Mouse (Mus musculus) urinary bladder, postnatal 36 days (tissue): Measurements from ENCODE around the gene Eng.

Source experiments
- DNase-seq, 2 experiments: peaks; one replicate each; pipeline ENCODE4 v3.0.0; 2022; ENCODE audit warnings: low spot score in 2 of 2, mixed read lengths in 1 of 2

Gene Eng

GRCm38 (mm10) chr2:32646379-32647056, at the start of gene Eng:
Gene Eng, plus strand, starts transcription at chr2:32646595.
- peak; percentile 42 to 62 for DNase-seq

GRCm38 (mm10) chr2:32596725-32597124, 49.7 kb upstream of the Eng start:
- no peak for DNase-seq

DNA sequence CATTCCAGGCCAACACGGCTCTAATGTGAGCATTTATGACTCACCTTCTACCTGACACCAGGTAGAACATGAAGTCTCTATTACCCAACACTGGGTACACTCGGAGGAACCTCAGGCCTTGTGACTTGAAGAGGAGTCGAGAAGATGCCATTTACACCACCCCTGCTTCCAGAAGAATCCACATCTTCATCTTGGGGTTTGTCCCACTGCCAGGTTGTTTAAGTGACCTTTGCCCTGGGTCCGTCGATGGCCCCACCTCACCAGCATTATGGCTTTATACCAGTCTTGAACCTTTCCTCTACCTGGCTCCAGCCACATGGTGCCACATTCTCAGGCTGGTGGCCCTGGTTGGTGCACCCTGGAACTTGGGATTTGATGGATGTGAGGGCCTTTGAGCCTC, 49.1 kb upstream of the Eng start:
- no peak for DNase-seq

DNA sequence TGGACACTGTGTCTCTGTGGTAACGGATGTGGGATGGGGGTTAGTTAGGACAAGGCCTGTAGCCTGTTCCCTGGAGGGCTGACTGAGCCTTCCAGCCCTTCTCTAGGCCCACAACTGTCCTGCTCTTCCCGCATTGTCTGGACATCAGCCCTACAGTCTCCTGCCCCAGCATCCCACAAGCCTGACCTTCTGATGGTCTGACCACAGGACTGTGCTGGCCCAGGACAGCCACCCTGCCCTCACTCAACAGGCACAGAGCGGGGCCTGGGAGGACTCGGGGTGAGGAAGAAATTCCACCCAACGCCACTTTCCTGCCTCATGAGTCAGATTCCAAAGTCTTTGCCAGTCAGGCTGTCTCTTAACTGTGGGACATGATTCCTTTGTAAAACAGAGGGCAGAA, 48.7 kb upstream of the Eng start:
- DNase-seq: no peak

DNA sequence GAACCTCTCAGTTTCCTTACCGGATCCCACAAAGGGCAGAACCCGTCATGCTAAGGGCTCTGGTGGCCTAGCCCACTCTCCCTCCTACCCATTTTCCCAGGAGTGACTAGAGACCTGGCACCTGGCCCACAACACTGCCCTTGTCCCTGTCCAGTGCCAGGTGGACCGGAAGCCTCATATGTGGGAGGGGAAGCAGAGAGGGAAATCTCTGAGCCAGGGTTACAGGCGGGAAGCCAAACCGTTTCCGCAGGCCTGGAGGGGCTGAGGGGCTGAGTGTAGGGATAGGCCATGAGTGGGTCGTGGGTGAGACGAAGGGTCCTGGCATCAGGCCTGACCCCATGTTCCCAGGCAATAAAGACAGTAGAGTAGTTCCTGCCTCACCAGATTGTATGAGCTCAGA, 47.9 kb upstream of the Eng start:
- no peak for DNase-seq

- DNase-seq: no peak
Measured at GRCm38 (mm10) chr2:32599409-32599808, 47.0 kb upstream of the Eng start, which contains the start of gene St6galnac6. Gene St6galnac6, plus strand, starts transcription at chr2:32599709.

GRCm38 (mm10) chr2:32601417-32602065, 44.9 kb upstream of the Eng start:
- peak in 1 of 2 experiments; percentile 40 for DNase-seq

DNA sequence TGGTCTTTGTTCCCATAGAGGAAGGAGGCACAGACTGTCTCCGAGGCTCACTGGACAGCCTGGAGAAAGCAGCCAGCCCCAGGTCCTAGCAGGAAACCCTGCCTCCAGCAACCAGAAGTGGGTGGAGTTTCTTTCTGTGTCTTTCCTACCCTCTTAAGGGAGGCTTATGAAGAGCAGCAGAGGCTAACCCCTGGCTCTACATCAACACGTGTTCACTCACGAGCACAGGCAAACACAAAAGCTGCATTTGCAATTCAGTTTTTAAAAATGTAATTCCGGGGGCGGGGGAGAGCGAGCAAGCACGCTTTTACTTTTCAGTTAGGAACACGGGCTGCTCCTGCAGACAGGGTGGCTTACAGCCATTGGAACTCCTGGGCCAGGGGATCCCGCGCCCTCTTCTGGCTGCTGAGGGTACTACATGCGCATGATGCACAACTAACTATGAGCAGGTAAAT, 43.8 kb upstream of the Eng start:
- peak; percentile 89 for DNase-seq

DNA sequence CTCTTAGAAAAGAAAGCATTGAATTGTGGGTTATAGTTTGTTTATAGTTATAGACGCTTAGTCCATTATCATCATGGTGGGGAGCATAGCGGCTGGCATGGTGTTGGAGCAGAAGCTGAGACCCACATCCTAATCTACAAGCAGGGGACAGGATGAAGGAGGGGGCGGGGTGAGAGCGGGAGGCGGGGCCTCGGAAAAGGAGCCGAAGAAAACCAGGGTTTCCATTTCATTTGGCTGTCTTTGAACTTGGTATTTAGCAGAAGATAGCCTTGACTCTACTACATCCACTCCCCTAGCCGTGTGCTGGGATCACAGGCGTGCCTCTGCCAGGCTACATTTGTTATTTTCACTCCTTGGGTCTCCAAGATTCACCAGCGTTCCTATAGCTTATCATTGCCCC, 41.8 kb upstream of the Eng start:
- no peak for DNase-seq

GRCm38 (mm10) chr2:32606161-32607142, 39.9 kb upstream of the Eng start:
- peak; percentile 78 to 81 for DNase-seq

DNA sequence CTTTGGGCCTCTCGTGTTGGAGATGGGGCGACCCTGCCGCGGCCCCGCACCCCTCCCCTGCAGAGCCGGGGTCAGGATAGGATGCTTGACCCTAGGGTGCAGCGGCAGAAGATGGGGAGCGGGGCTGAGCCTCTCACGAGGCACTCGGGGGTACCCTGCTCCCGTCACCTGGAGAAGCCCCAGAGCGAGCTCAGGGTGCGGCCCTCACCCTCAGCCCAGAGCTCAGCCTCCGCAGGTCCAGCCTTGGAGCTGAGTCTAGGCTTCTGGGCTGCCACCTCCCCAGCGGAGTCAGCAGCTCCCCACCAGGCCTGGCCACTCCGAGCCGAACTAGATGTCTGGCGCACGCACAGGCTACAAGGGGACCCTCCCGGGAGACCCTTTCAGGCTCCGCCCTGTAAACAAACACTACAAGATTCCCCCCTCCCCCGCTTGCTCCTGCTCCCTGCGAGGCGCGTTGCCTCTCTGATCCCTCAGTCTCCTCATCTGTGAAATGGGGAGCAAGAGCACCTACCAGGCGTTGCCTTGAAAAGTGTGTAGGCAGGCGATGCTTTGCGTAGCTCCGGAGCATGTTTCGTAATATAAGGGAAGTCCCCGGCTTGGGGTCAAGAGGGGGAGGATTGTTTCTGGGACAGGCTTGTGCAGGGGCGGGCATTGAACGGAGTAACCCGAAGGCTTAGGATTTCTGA, 39.0 kb upstream of the Eng start:
- DNase-seq: peak in 1 of 2 experiments; percentile 47

DNA sequence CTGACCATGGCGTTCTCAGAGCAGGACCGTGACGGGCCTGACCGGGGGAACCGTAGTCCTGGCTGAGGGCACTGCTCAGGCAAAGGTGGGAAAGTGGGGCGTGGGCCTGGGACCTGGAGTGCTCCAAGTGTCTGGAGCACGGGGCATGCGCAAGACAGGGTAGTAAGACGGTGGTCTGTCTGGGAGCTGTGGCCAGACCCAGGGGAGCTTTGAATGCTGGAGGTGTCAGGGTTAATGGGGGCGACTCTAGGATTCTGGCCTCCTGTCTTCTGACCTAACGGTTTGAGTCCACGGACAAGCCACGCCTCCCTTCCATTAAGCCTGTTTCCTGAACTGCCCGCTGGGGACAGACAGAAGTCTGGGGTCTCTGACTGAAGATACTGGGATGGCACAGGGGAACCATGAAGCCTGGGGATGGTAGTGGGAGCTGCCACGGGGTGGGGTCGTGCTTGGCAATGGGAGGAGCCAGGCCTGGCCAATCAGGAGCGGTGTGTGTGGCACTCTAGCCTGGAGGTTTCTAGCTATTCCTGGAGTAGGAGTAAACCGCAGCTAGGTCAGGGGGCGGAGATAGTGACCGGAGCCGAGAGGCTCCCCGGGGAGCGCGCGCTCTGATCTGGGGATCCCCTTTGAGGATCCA, 38.1 kb upstream of the Eng start:
- peak; percentile 53 to 79 for DNase-seq

- DNase-seq: no peak
Measured at GRCm38 (mm10) chr2:32608778-32609435, 37.5 kb upstream of the Eng start.

DNA sequence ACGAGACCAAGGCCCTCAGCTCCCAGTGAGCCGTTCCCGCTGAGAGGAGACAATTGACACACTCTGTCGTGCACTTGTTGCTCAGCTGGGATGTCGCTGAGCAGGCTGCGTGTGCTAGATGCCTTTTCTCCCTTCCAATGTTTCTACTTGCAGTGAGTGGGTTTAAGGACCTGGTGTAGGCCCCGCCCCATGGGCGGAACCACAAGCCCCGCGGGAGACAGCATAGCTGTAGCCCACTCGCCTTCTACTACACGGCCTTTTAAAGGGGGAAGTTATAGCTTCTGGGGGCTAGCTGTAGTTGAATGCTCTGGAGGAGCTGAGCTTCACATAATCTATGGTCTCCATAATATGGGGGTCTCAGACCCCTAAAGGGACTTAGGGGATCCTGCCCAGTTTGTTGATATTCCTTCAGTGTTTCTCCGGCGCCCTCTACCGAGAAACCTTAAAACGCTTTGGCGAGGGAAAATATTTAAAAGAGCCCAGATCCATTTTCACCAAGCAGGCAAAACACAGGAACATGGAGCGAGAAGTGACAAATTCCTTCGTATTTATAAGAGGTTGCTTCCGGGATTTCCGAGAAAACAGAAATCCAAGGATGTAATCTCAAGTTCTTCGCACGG, 35.7 kb upstream of the Eng start:
- DNase-seq: peak in 1 of 2 experiments; percentile 47

DNA sequence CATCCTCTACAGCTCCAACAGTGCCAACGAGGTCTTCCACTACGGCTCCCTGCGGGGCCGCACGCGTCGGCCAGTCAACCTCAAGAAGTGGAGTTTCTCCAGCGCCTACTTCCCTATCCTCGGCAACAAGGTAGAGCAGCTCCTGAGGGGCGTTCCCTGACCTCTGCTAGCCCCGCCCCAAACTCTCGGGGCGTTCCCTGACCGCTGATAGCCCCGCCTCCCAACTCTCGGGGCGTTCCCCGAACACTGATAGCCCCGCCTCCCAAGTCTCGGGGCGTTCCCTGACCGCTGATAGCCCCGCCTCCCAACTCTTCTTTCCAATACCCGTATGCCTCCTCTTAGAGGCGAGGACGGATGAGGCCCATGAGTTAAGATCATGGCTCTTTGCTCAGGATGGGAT, 34.1 kb upstream of the Eng start:
- DNase-seq: no peak

- no peak for DNase-seq
Measured at GRCm38 (mm10) chr2:32617109-32617508, 29.3 kb upstream of the Eng start.

DNA sequence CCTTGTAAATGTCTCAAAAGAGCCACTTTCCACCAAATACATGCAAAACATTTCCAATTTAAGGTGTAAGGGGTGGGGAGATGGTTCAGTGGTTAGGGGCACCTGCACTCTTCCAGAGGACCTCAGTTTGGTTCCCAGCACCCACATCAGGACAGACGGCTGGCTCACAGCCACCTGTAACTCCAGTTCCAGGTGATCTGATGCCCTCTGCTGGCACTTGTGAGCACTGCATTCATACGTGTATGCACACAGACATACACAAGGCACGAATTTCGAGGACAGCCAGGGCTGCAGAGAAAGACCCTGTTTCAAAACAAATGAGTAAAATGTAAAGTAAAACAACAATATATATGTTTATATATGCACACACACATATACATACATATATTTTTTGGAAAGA, 28.8 kb upstream of the Eng start:
- no peak for DNase-seq

DNA sequence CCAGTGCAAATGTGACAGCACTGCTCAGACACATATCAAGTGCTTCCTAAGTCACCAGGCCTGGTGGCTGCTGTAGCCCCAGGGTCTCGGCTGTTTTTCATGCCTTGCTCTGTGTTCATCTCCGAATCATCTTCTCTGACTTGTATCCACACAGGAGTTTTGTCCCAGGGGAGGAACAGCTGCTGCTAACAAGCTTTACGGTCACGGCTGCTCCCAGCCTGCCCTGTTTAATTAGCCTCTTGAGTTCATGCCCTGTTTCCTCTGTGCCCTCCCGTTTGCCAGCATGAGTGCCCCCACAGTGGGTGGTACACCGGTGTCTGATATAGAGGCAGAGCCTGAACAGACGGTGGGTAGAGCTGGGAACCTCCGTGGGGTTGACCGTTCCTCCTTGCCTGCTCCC, 28.3 kb upstream of the Eng start:
- no peak for DNase-seq

DNA sequence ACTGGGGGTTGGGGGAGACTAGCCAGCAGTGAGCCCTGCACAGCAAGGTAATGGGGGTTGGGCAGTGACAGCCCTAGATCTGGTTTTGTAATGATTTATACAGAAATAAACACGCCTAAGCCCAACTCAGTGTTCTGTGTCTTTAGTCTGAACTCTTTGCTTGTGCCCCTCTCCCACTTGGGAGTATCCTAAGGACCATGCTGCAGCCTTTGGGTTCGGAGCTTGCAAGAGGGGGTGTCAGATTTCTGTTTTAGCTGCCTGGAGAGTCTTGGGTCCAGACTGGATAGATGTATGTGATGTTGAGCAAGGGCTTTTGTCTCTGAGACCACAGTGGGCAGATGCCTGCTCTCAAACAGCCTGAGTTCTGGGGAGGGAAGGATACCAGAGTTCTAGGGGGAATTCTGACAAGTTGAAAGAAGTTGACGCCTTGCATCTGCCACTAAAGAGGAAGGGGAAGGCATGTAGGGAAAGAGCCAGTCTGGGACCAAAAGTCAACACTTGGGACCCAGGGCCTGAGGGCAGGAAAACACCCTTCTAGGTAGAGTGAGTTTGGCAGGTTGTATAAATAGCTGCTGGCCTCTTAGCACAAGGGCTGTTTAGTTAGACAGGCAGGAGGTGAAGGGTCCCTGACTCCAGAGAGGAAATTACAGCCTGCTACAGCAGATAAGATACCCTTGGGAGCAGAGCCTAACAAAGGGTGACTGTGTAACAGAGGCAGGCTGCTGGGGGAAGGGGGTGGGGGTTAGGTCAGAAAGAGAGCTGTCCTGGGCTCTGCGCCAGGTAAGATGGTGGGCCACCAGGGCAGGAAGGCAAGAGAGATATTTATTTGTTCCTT, 25.5 kb upstream of the Eng start:
- peak in 1 of 2 experiments; percentile 43 for DNase-seq
